Mouse (Mus musculus) T-cell, adult 66 days (primary cell): Measurements from ENCODE around the gene Tax1bp3. TPM values are rescaled to one million over a fixed set of nuclear protein-coding genes. Genes with fewer than 3 reads are reported as not detected.

Experiments used
- total RNA-seq, 2 experiments: library from RNA; stranded (reverse); gene quantifications; 3 replicates in 1 of 2; 4 replicates in 1 of 2; pipeline ENCODE4 v1.2.4; 2023

Tax1bp3 gene
- 1 to 10 TPM; 8.7 to 9.8 TPM for total RNA-seq

DNA sequence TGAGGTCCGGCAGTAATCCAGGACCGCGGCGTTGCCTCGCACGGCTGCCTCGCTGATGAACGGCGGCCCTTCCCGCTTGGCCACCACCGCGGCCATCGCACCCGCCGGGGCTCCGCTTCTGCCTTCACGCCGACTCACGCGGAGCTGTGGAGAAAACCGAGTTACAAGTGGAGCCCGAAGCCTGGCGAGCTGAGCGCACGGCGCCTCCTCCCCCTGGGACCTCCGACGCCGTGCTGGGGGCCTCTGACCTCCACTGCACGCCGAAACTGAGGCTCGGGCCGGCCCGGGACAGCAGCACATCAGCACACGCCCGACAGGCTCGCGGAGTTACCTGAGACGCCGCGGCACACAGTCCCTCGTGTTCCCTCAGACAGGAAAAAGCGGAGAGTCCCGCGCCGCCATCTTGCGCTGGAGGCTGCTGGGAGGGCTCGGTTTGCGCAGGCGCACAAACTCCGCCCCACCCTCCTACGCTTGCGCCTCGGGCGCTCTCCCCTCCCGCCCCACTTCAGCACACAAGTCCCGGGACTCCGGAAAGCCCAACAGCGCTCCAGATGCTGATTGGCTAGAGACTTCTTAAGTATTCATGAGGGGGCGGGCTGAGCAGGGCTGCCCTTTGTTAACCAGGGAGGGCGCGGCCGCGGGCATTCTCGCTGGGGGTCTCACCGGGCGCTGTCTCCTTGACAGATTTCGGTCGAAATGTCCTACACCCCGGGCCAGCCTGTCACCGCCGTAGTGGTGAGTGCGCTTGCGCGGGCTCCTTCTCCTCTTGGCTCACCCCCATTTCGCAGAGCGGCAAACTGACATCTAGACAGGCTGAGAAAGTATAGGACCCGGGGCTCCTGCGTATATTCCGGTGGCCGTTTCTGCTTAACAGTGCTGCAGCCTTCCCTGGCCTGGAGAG lies at the start of gene Tax1bp3, which contains the start of gene Emc6:
Gene Tax1bp3 (plus strand): TSS at position 476 of the 901 bp plus-strand sequence.
Gene Emc6 (minus strand): TSS at position 430 of the 901 bp plus-strand sequence.

DNA sequence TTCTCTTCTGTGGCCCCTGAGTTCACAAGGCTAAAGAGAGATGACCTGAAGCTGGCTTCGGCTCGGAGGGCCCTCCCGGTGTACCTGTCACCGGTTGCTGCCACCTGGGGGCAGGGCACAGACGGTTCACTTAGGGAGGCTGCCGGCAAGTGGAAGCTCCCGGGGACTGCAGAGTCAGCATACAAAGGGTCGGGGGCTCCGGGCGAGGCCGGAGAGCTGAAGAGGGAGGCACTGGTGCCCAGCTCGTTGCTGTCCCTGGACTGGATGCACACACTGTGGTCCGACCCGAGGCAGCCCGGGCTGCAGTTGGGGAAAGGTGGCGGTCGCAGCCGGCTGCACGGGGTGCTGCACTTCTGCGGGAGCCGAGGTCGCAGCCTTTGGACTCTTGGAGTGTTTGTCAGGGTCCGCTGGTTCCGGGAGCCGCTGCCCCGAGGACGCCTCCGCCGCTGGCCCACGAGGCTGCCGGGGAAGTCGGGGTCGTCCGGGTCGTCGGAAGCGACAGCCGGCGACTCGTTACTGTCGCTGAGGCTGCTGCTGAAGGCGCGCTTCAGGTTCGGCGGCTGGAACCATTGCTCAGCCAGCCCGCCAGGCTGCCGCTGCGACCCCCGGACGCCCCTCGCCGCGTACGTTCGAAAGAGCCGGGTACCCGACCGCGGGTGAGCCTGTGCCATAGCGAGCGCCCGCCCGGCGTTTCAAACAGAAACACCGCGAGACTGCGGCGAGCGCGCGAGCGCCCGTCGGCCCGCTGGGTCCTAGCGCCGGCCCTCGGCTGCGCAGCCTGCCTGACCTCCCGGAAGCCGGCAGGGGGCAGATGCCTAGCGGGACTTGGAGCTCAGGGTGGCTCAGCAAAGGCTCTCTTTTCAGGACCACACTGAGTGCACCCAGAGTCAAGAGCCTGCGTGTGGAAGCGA lies 39.0 kb upstream of the Tax1bp3 start, which contains the start of gene Haspin:
Gene Haspin (minus strand): TSS at position 704 of the 911 bp plus-strand sequence.

DNA sequence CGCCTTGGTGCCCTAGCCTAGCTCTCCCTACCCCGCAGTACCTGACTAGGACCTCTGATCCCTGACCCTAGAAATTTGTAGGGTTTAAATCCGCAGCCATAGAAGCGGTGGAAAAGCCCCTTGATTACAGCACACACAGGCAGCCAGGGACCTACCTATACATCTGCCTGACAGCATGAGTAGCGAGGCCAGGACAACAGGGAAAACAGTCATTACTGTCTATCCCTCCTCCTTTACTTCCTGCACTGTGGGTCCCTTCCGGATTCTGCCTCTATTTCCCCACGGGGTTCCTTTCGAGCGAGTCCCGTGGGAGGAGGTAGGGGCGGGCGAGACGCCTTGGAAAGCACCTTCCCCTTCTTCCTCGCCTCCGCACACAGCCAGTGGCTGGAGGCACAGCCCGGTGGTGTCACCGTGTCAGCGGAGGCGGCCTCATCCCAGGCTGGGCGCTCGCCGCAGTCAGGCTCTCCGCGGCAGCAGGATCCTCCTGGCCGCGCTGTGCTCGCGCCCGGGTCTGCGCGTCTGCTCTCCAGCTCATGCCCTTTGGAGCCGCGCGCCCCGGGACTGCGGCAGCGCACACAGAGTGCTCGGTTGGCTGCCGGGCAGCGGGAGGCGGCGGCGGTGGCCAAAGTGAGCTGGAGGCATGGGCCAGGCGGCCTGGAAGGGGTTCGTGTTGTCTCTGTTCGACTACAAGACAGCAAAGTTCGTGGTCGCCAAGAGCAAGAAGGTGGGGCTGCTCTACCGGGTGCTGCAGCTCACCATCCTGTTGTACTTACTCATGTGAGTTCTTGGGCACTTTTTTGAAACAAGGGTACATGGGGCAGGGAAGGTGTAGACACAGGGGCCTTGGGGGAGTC lies 16.7 kb upstream of the Tax1bp3 start, which contains the start of gene P2rx5:
Gene P2rx5 (plus strand): TSS at position 465 of the 854 bp plus-strand sequence.

DNA sequence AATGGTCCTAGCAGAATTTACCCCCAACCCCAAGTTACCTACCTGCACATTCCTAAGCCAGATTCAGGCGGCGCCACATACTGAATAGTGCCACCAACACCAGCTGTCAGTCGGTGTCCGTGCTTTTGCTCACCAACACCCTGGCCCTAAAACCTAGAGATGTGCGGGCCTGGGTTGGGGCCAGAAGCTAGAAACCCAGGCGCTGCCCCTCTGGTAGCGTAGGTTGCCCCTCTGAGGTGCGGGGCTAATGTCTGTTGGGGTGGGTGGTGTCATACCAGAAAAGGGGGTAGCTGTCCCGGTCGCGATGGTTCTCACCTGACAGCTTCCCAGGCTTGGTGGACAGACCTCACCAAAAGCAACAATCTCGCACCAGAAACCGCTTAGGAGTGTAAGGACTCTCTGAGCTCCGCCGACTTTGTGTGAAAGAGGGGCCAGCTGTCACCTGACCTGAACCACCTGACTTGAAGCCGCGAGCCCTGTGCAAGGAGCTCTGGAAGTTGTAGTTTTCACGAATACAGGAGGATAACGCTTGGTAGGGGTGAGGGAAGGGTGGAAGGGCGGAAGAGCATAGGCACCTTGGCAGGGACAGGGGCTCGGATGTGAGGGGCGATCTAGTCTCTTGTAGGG lies 21.8 kb downstream of the Tax1bp3 start, which contains the start of gene Ctns:
Gene Ctns (minus strand): TSS at position 440 of the 627 bp plus-strand sequence.

DNA sequence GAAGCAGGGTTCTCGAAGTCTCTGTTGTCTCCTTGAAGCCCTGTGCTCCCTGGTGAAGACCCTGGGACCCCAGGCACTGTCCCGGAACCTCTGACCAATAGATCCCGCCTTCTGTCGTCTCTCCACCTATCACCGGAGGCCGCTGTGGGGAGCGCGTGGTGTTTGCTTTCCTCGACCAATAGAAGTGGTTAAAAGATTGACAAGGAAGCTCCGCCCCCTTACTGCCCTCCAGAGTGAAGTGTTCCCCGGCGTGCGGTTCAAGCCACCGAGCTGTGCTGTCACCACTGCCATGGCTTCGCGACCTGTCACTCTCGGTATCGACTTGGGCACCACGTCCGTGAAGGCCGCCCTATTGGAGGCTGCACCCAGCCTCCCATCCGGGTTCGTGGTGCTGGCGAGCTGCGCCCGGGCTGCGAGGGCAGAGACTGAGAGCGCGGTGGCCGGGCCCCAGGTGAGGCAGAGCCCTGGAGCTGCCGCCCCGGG lies 22.4 kb downstream of the Tax1bp3 start, which contains the start of gene Shpk:
Gene Shpk (plus strand): TSS at position 231 of the 483 bp plus-strand sequence.

Other genes starting within 250 kb of the Tax1bp3 start
- gene Atp2a3, start 215.9 kb upstream of the Tax1bp3 start, total RNA-seq, result 100 to 1,000 TPM; 226 to 247 TPM
- gene P2rx1, start 178.0 kb upstream of the Tax1bp3 start, total RNA-seq, result 1 to 10 TPM in 1 of 2 experiments, under 1 TPM in 1; 0.73 to 1.5 TPM
- gene Camkk1, start 158.1 kb upstream of the Tax1bp3 start, total RNA-seq, result 1 to 10 TPM; 4.9 to 5.3 TPM
- gene Ncbp3, start 129.3 kb upstream of the Tax1bp3 start, total RNA-seq, result 10 to 100 TPM; 26.4 to 30.1 TPM
- 10 to 100 TPM; 27.3 to 32.7 TPM for gene Itgae, start 86.5 kb upstream of the Tax1bp3 start, total RNA-seq
- 1 to 10 TPM; 2.6 to 3.0 TPM for gene Haspin, start 38.8 kb upstream of the Tax1bp3 start, total RNA-seq
- gene P2rx5, start 16.7 kb upstream of the Tax1bp3 start, total RNA-seq, result under 1 TPM in 1 of 2 experiments, not detected in 1; 0.76 TPM
- gene Emc6, start within 50 bp of the Tax1bp3 start, total RNA-seq, result 10 to 100 TPM; 45.0 to 48.6 TPM
- gene Ctns, start 22.0 kb downstream of the Tax1bp3 start, total RNA-seq, result 10 to 100 TPM; 17.6 to 19.5 TPM
- 1 to 10 TPM; 5.7 to 6.6 TPM for gene Shpk, start 22.4 kb downstream of the Tax1bp3 start, total RNA-seq
- not detected for gene Trpv1, start 57.2 kb downstream of the Tax1bp3 start, total RNA-seq
- not detected for gene Trpv3, start 90.3 kb downstream of the Tax1bp3 start, total RNA-seq
- gene Aspa, start 152.5 kb downstream of the Tax1bp3 start, total RNA-seq, result not detected
- not detected for gene Gm49340, start 152.7 kb downstream of the Tax1bp3 start, total RNA-seq
- gene Spata22, start 152.7 kb downstream of the Tax1bp3 start, total RNA-seq, result not detected
- gene Olfr20, start 173.7 kb downstream of the Tax1bp3 start, total RNA-seq, result not detected
- not detected for gene Olfr376, start 194.2 kb downstream of the Tax1bp3 start, total RNA-seq
- gene Olfr1, start 222.5 kb downstream of the Tax1bp3 start, total RNA-seq, result not detected